Mouse (Mus musculus) myocyte (in vitro differentiated cells): Measurements from ENCODE around the gene Adsl.

Experiments
- CEBPB ChIP-seq: IDR thresholded peaks from 2 replicates; pipeline ENCODE4 v1.6.1; 2011; ENCODE audit warnings: mild to moderate bottlenecking, moderate library complexity; ENCODE audit not compliant: poor library complexity, insufficient read depth, severe bottlenecking
- MAX ChIP-seq: IDR thresholded peaks from one replicate; pipeline ENCODE4 v1.6.1; 2011; ENCODE audit warnings: low read depth, mild to moderate bottlenecking, control low read depth
- POLR2A ChIP-seq: IDR thresholded peaks from one replicate; pipeline ENCODE4 v1.6.1; 2011; ENCODE audit warnings: low read depth, mild to moderate bottlenecking, control low read depth, moderate library complexity; ENCODE audit not compliant: insufficient read length

- TF ChIP-seq MAX (no peak), POLR2A (no peak), CEBPB (no peak)
Measured at GRCm38 (mm10) chr15:80913803-80914202, 34.5 kb upstream of the Adsl start.
